Mouse (Mus musculus) liver, embryonic 13.5 days (tissue): ENCODE measurements around the gene Maats1. TPM values are rescaled to one million over a fixed set of nuclear protein-coding genes. Genes with fewer than 3 reads are reported as not detected.
A peak's percentile ranks its signal among the peaks of the same experiment; 100 is the strongest.

ENCODE experiments used
- ATAC-seq: fragments of 200-750 bp; cut with Nextera tagmentation; 2 replicates; pipeline ENCODE4 v1.8.0; 2017; ENCODE audit warnings: low read depth, mild to moderate bottlenecking, moderate number of reproducible peaks, moderate library complexity
- DNase-seq: peaks from one replicate; pipeline ENCODE4 v3.0.0; 2022
- H3K27ac ChIP-seq: fragments of 300-500 bp; sonication (generic); 2 replicates; pipeline ENCODE4 v1.5.1; 2015; ENCODE audit warnings: moderate library complexity, mild to moderate bottlenecking, inconsistent platforms
- H3K27me3 ChIP-seq: fragments of 300-500 bp; sonication (generic); 2 replicates; pipeline ENCODE4 v1.6.1; 2015; ENCODE audit warnings: mild to moderate bottlenecking, inconsistent platforms
- H3K36me3 ChIP-seq: fragments of 300-500 bp; sonication (generic); 2 replicates; pipeline ENCODE4 v1.6.1; 2015; ENCODE audit warnings: mild to moderate bottlenecking, inconsistent platforms
- H3K4me1 ChIP-seq: fragments of 300-500 bp; sonication (generic); replicated peaks from 2 replicates; pipeline ENCODE4 v1.6.1; 2015; ENCODE audit warnings: inconsistent platforms
- H3K4me2 ChIP-seq: fragments of 300-500 bp; sonication (generic); 2 replicates; pipeline ENCODE4 v1.6.1; 2015; ENCODE audit warnings: inconsistent platforms, mild to moderate bottlenecking, moderate library complexity
- H3K4me3 ChIP-seq: fragments of 300-500 bp; sonication (generic); replicated peaks from 2 replicates; pipeline ENCODE4 v1.5.1; 2015; ENCODE audit warnings: mild to moderate bottlenecking, inconsistent platforms
- H3K9ac ChIP-seq: fragments of 300-500 bp; sonication (generic); 2 replicates; pipeline ENCODE4 v1.6.1; 2015; ENCODE audit warnings: mild to moderate bottlenecking, inconsistent platforms
- H3K9me3 ChIP-seq: fragments of 300-500 bp; sonication (generic); replicated peaks from 2 replicates; pipeline ENCODE4 v1.6.1; 2016; ENCODE audit warnings: inconsistent platforms
- WGBS: fragments of 180-500 bp; shearing (Covaris S2); methylation state at CpG from one replicate; pipeline ENCODE4 v1.1.7; 2015; ENCODE audit not compliant: insufficient replicate concordance; 5-methylcytosine and 5-hydroxymethylcytosine counted together
- polyA plus RNA-seq: library from polyadenylated mRNA; unstranded; fragments of >200 nt; fragmentation: Nextera tagmentation; extraction: Ambion mirVana; gene quantifications from 2 replicates; pipeline ENCODE4 v1.2.1, GENCODE M21; 2015

The Maats1 gene
- polyA plus RNA-seq, 1 experiment from 2014 or later = not detected

DNA sequence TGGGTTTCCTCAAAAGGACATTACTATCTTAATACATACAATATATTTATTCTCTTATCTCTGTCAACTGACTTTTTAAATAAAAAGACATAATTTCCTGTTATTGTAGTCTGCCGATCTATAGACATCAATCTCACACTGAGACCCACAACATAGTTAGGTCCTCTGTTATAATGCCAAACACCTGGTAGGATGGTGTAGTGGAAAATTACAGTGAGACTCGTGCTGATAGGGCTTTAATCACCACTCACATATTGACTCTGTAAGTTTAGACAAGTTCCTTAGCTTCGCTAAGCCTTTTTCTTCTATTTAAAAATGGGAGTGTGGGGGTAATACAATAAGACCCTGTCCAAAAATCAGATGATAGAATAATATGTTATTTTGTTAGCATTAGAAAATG, 17.9 kb upstream of the Maats1 start:
- Histone ChIP-seq H3K36me3 (peaks cover 4% of the 10 kb centered on the region; the same call in 1 of the 2 replicates), H3K9ac (no peak overlapping the region), H3K4me3 (no peak overlapping the region), H3K27ac (no peak overlapping the region), H3K27me3 (no peaks in the 10 kb centered on the region), H3K4me1 (peaks cover 45% of the 10 kb centered on the region), H3K9me3 (no peaks in the 10 kb centered on the region), H3K4me2 (no peak overlapping the region)
- WGBS = 49% methylated on average over 3 of the region's 3 CpGs
- no peak for DNase-seq
- no peak for ATAC-seq

DNA sequence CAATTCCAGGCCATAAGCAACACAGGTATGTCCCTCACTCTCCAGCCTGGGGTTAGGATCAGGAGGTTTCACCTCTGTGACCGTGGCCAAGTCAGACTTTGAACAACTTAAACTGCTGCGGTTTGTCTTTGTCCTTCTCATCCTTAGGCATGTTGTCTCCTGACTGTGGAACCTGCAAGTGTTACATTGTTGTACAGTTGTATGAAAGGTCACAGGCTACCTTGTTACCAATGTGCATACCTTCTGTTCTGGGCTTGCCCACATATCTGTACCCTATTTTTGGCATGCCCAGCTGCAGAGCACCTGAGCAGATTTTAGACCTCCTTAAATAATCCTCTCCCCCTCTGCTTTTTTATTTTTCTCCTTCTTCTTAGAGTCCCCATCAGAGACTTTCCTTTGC, 17.3 kb upstream of the Maats1 start:
- Histone ChIP-seq H3K36me3 (peaks cover 4% of the 10 kb centered on the region; the same call in 1 of the 2 replicates), H3K4me2 (no peak overlapping the region), H3K27me3 (no peaks in the 10 kb centered on the region), H3K27ac (no peak overlapping the region), H3K9ac (no peak overlapping the region), H3K4me3 (no peak overlapping the region), H3K9me3 (no peaks in the 10 kb centered on the region), H3K4me1 (peaks cover 44% of the 10 kb centered on the region)
- WGBS = 83% methylated on average over 2 of the region's 2 CpGs
- no peak for DNase-seq
- no peak for ATAC-seq

DNA sequence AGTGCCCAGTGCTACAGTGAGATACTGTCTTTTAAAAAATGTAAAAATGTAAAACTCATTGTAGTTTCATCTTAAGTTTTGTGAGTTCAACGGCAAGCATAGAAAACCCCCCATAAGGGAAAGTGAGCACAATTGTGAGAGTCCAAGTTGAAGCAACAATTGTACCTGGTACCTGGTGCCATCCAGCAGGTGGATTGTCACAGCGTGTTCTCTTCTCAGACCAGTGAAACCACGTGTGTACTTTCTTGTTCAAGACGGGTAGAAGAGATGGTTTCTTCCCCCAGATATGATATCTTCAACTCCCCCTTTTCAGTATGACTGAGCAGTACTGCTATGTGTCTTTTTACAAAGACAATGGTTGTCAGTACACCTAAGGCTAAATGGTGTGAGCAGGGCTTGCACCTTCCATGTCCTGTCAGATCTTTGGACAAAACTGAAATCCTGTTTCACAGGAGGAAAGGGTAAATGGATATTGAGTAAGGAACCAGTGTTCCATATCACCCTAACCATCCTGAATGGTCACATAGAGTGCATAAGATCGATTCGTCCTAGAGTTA, 16.4 kb upstream of the Maats1 start:
- DNase-seq = no peak
- no peak overlapping the region for H3K9ac ChIP-seq
- H3K27me3 ChIP-seq = no peaks in the 10 kb centered on the region
- ATAC-seq = no peak
- H3K9me3 ChIP-seq = no peaks in the 10 kb centered on the region
- no peak overlapping the region for H3K4me2 ChIP-seq
- no peak overlapping the region for H3K27ac ChIP-seq
- WGBS = 60% methylated on average over 6 of the region's 6 CpGs
- H3K36me3 ChIP-seq = peaks cover 10% of the 10 kb centered on the region
- H3K4me3 ChIP-seq = no peak overlapping the region
- H3K4me1 ChIP-seq = peaks cover 43% of the 10 kb centered on the region

DNA sequence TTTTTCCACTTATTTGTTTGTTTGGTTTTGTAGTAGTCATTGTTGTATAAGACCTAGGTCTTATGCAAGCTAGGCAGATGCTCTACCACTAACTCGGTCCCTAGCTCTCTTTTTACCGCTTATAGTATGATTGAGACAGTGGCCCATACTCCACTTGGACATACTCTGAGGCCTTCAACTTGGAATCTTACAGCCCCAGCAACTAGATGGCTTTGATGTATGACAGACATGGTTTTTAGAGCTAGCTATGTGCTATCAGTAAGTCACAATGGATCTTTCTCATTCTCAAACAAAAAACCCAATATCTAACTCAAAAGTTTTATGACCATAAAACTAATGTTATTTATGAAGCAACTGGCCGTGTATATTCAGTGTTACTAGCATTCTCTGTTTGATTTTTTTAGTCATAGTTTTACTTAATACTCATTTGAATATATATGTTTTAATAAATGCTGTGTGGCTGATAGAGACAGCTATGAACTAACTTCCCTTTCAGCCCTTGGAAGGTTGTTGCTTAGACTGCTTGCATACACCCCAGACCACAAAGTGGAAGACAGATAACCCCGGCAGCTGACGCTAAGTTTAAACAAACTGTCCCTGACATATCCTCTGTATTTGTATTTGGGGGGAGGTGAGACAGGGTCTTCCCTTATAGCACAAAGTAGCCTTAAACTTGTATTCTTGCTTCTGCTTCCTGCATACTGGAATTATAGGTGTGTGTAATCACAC, 12.4 kb upstream of the Maats1 start:
- peaks cover 45% of the 10 kb centered on the region for H3K4me1 ChIP-seq
- H3K4me2 ChIP-seq = no peak overlapping the region
- no peaks in the 10 kb centered on the region for H3K9me3 ChIP-seq
- peak overlapping the region; percentile 37; the same call in 1 of the 2 replicates for H3K27ac ChIP-seq
- peaks cover 43% of the 10 kb centered on the region for H3K36me3 ChIP-seq
- ATAC-seq (no peak), DNase-seq (no peak)
- H3K27me3 ChIP-seq = no peaks in the 10 kb centered on the region
- 37% methylated on average over 5 of the region's 5 CpGs for WGBS
- H3K9ac ChIP-seq = no peak overlapping the region
- no peak overlapping the region for H3K4me3 ChIP-seq

DNA sequence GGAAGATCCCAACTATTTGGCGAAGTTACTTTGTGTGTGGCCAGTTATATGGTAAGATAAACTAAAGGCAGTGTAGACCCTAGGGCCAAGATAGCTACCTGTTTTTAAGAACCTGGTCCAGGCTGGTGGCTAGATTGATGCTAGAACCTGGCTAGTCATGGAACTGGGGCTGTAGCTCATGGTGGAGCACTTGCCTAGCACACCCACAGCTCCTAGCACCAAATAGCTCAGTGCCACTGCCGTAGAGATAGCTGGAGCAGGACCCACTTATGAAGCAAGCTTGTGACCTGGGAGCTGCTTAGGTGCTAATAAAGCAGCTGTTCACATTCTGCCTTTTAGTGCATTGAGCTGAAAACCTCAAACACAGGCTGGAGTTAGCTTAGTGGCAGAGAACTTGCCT, 11.7 kb upstream of the Maats1 start:
- Histone ChIP-seq H3K4me1 (peaks cover 51% of the 10 kb centered on the region), H3K9ac (no peak overlapping the region), H3K4me2 (no peak overlapping the region), H3K4me3 (no peak overlapping the region), H3K27ac (peak overlapping the region; percentile 37), H3K9me3 (no peaks in the 10 kb centered on the region), H3K36me3 (peaks cover 48% of the 10 kb centered on the region), H3K27me3 (no peaks in the 10 kb centered on the region)
- WGBS = 63% methylated on average over 2 of the region's 2 CpGs
- ATAC-seq (no peak), DNase-seq (no peak)

DNA sequence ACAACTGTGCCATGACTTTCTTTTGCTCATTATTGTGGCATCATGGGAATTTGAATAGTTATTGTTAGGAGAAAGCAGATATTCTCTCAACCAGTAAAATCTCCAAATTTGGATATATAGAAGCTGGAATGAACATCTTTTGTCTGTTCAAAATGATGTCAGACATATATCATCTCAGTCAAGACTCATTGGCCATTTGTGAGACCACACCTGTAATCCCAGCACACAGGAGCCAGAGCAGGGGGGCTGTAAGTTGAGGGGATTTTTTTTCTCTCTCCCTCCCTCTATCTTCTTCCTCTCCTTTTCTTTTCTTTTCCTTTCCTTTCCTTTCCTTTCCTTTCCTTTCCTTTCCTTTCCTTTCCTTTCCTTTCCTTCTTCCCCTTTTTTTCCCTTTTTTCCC, 10.9 kb upstream of the Maats1 start:
- Histone ChIP-seq H3K9me3 (no peaks in the 10 kb centered on the region), H3K4me3 (no peak overlapping the region), H3K36me3 (peaks cover 45% of the 10 kb centered on the region), H3K4me2 (no peak overlapping the region), H3K4me1 (peaks cover 59% of the 10 kb centered on the region), H3K27me3 (no peaks in the 10 kb centered on the region), H3K27ac (no peak overlapping the region), H3K9ac (no peak overlapping the region)
- DNase-seq (no peak), ATAC-seq (no peak)

DNA sequence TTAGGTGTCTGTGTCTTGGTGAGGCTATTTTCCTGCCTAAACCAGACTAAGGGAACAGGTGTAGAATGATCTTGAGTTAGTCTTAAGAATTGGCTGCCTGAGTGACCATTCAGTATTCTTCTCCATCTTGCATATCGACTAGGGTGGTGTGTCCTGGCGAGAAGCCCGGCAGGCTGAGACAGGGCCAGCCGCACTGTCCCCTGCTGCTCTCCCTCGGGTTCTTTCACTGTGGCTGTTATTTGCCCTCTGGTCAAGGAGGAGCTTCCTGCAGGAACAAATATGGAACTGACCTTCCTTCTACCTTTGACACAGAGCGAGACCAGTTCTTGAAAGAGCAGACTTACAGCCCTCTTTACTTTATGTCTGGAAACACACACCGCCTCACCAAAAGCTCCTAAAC, 10.1 kb upstream of the Maats1 start:
- no peak for ATAC-seq
- peaks cover 44% of the 10 kb centered on the region for H3K36me3 ChIP-seq
- no peaks in the 10 kb centered on the region for H3K9me3 ChIP-seq
- H3K27me3 ChIP-seq = no peaks in the 10 kb centered on the region
- no peak overlapping the region for H3K9ac ChIP-seq
- H3K27ac ChIP-seq = peak overlapping the region; percentile 54
- 77% methylated on average over 7 of the region's 7 CpGs for WGBS
- H3K4me3 ChIP-seq = no peak overlapping the region
- H3K4me1 ChIP-seq = peaks cover 63% of the 10 kb centered on the region
- H3K4me2 ChIP-seq = no peak overlapping the region
- DNase-seq = no peak

DNA sequence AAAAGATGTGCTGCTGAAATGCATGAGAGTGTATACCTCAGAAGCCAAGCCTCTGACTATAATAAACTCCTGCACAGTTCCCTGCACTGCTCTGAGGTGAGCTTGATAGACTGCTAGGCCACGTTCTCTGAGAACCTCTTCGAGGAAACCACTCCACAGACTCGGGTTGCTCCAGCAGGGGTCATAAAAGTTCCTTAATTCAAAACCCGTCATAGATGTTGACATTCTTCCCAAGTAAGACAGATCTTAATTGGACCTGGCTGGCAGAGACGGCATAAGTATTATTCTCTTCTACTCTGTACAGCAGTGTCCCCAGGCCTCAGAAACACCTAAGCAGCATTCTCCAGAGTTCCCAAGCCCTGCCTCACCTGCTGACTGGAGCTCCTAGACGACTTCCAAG, 9.0 kb upstream of the Maats1 start:
- Histone ChIP-seq H3K27ac (peak overlapping the region; percentile 85), H3K4me2 (peak overlapping the region; percentile 56), H3K9me3 (no peaks in the 10 kb centered on the region), H3K4me3 (no peak overlapping the region), H3K27me3 (no peaks in the 10 kb centered on the region), H3K9ac (peak overlapping the region; percentile 61), H3K36me3 (peaks cover 44% of the 10 kb centered on the region), H3K4me1 (peaks cover 67% of the 10 kb centered on the region)
- no peak for DNase-seq
- no peak for ATAC-seq
- 60% methylated on average over 6 of the region's 6 CpGs for WGBS

DNA sequence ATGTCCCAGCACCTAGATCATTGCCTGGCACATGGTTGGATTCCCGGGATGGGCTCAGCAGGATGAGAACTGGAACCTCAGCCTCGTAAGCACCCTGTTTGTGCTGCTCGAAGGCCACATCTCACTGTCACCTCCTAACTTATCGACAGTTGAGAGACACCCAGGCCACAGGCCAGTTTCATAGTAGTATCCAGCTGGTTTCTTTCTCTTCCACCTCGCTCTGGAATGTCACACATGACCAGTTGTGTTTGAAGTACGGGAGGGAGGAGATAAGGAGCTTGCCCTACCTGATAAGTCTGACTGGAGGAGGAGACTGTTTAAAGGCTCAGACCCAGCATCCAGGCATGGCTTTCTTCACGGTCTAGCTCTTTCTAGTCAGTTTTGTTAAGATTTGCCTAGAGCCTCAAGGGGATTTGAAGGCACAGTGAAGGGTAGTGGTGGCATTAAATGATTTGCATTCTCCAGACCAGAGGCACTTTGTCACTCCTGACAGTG, 8.5 kb upstream of the Maats1 start:
- H3K4me1 ChIP-seq = peaks cover 73% of the 10 kb centered on the region
- peak overlapping the region; percentile 61 for H3K9ac ChIP-seq
- H3K27me3 ChIP-seq = no peaks in the 10 kb centered on the region
- H3K4me2 ChIP-seq = peak overlapping the region; percentile 56
- H3K36me3 ChIP-seq = peaks cover 44% of the 10 kb centered on the region
- H3K27ac ChIP-seq = peak overlapping the region; percentile 85
- peak overlapping the region; percentile 20 for H3K4me3 ChIP-seq
- DNase-seq (peak; percentile 57), ATAC-seq (peak; percentile 64)
- WGBS = 28% methylated on average over 7 of the region's 7 CpGs
- no peaks in the 10 kb centered on the region for H3K9me3 ChIP-seq

DNA sequence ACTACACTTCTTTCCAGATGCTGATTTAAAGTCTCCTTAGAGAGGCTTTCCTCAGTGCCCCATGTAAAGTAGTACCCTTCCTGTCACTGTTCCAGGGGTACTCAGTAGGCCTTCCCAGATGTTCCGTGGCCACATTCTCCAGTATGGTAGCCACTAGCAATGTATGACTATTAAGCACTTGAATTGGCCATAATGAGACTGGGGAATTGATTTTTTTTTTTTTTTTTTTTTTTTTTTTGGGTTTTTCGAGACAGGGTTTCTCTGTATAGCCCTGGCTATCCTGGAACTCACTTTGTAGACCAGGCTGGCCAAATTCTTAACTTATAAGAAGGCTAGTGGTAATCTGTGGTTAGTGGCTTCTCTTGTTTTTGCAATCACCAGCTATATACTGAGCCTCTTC, 7.9 kb upstream of the Maats1 start:
- no peaks in the 10 kb centered on the region for H3K27me3 ChIP-seq
- DNase-seq (no peak), ATAC-seq (no peak)
- H3K36me3 ChIP-seq = peaks cover 44% of the 10 kb centered on the region
- peak overlapping the region; percentile 20 for H3K4me3 ChIP-seq
- H3K9me3 ChIP-seq = no peaks in the 10 kb centered on the region
- WGBS = 71% methylated on average over 2 of the region's 2 CpGs
- H3K4me1 ChIP-seq = peaks cover 74% of the 10 kb centered on the region
- peak overlapping the region; percentile 56 for H3K4me2 ChIP-seq
- H3K27ac ChIP-seq = peak overlapping the region; percentile 85
- H3K9ac ChIP-seq = peak overlapping the region; percentile 61

DNA sequence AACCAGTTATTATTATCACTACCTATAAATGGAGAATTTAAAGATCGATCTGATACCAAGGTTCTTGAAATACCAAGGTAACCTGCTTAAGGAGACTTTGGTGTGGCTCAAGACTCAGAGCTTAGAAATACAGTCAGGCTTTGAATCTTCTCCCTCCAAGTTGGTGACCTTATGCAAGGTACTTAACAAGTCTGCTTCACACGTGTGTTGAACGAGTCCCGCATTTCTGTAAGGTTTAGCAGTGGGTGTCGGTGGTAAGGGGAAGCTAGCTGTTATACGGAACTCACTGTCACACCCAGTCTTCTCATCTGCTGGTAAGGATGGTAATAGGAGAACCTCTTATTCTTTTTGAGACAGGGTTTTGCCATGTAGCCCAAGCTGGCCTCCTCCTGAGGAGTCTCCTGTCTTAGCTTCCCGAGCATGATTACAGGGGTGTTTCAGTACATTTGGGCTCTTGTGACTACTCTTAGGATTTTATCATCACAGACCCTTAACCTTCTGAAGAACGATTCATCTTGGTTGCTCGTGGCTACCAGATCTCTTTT, 6.3 kb upstream of the Maats1 start:
- H3K4me2 ChIP-seq = peak overlapping the region; percentile 88
- peak overlapping the region; percentile 40 for H3K27ac ChIP-seq
- DNase-seq = no peak
- no peak for ATAC-seq
- WGBS = 49% methylated on average over 9 of the region's 9 CpGs
- peaks cover 65% of the 10 kb centered on the region for H3K4me1 ChIP-seq
- H3K27me3 ChIP-seq = no peaks in the 10 kb centered on the region
- peaks cover 38% of the 10 kb centered on the region for H3K36me3 ChIP-seq
- H3K9me3 ChIP-seq = no peaks in the 10 kb centered on the region
- peak overlapping the region; percentile 89 for H3K4me3 ChIP-seq
- H3K9ac ChIP-seq = peak overlapping the region; percentile 93
